Mouse (Mus musculus): ENCODE measurements around the gene Aldh3b1.

Aldh3b1 gene

DNA sequence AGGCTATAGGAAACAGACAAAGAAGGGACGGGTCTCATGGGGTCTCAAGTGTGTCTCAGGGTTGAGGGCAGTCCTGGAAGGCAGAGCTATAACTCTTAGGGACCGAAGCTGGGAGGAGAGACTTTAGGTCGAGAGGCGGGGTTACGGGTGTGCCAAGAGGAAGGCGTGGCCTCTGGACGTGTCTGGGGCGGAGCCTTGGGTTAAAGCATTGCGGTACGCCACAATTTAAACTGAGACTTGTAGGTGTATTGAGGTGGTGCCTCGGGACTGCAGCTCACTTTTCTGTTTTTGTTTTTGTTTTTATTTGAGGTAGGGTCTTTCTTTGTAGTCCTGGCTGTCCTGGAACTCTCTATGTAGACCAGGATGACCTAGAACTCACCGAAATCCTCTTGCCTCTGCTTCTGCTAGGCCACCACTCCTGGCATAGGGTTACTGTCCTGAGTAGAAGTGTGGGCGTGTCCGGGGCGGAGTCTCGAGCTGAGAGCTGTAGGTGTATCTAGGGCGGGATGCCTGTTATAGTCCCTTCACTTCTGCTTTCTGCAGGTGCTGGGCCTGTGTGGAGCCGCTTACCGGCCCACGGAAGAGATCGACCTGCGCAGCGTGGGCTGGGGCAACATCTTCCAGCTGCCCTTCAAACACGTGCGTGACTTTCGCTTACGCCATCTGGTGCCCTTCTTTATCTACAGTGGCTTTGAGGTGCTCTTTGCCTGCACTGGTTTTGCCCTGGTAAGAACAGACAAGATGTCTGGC lies 13.6 kb upstream of the Aldh3b1 start:
- DNase-seq = no peak

DNA sequence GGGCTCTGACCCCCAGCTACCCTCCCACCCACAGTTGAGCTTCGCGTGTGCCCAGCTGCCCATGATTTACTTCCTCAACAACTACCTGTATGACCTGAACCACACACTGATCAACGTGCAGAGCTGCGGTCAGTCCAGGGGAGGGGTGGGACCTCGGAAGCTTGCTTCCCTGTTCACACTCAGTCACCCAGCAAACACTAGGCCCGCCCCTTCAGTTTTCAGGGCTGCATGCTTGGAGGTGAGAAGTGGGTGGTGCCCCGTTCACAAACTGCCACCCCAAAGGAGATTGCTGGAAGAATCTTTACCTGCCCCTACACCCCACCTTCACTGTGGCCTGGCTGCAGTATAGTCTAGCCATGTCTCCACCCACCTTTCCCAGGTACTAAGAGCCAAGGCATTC lies 12.7 kb upstream of the Aldh3b1 start:
- no peak for DNase-seq

DNA sequence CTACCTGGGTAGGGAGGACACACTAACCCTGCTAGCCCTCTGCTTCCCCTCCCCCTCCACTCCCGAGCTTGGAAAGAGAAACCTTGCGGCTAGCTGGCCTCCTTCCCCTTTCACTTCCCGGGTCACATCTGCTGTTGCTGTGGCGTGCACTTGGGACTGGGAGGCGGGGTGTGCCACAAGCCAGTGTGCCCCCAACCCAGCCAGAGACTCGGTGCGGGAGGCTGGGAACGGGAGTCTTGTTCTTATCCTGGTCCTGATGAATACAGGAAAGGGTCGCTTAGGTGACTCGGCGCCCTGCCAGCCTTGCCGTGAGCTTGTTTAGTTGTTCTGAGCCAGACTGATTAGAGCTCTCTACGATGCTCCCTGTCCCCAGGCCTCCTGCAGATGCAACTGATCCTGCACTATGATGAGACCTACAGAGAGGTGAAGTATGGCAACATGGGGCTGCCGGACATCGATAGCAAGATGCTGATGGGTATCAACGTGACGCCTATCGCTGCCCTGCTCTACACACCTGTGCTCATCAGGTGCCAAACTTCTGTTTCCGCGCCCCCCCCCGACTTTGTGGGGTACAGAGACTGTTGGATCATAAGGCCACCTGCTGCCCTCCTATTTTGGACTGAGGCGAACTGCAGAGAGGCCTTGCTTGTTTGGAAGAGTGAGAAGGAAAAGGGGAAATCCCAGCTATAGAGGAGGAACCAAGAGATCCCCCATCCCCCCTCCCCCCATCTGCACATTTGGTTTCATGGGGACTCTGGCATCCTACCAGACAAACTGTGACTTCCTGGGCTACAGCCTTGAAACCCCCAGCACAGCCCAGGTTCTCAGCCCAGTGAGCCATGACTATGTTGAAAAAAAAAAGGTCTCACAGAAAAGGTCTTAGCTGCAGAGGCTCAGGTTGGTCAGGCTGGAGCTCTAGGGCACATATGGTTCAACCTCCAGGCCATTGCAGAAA lies 6.6 kb upstream of the Aldh3b1 start:
- DNase-seq = peak; percentile 55 to 56

DNA sequence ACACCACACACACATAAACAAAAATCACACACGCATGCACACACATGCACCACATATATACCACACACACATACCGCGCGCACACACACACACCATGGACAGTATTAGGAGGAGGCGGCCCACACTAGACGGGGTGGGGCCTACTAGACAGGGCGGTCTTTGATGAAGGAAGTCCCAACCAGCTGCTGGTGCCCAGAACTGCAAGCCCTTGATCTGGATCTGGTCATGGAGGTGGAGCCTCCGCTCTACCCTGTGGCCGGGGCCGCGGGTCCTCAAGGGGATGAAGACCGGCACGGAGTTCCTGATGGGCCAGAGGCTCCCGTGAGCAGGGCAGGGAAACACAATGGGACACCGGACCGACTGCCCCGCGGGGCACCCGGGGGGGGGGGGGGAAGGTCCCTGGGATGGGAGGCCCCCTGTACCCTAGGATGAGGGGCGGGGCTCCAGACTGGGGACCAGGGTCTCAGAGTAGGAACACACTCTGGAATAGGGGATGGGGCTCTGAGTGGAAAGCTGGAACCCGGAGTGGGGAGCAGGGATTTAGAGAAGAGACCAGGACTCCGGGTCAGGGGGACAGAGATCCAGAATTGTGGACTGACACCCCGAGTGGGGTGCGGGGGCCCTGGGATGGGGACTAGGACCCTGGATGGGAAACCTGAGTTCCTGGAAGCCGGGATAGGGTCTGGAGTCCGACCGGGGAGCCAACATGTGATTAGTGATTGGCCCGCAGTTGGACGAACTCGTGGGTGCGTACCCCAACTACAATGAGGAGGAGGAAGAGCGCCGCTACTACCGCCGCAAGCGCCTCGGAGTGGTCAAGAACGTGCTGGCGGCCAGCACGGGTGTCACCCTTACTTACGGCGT lies 5.7 kb upstream of the Aldh3b1 start, which contains the start of gene Unc93b1:
Gene Unc93b1 (plus strand): TSS at position 155 of the 864 bp plus-strand sequence.
- DNase-seq = peak in 1 of 2 experiments; percentile 20

DNA sequence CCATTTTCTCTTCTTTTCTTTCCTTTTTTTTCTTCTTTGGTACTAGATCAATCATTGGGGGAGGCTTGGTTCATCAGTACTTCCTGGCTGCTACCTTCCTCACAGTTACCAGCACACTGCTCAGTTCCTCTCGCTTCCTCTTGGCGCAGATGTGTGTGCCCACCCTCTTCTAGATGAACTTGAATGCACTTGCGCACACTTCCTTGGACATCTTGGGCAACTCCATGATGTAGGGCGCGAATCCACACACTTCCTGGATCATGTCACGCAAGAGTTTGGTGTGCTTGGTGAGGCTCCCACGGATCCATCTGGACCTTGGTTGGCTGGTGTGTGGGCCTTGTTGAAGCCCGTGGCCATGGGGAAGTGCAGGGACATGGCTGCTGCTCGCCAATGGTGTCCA lies 2.1 kb upstream of the Aldh3b1 start:
- DNase-seq = no peak

DNA sequence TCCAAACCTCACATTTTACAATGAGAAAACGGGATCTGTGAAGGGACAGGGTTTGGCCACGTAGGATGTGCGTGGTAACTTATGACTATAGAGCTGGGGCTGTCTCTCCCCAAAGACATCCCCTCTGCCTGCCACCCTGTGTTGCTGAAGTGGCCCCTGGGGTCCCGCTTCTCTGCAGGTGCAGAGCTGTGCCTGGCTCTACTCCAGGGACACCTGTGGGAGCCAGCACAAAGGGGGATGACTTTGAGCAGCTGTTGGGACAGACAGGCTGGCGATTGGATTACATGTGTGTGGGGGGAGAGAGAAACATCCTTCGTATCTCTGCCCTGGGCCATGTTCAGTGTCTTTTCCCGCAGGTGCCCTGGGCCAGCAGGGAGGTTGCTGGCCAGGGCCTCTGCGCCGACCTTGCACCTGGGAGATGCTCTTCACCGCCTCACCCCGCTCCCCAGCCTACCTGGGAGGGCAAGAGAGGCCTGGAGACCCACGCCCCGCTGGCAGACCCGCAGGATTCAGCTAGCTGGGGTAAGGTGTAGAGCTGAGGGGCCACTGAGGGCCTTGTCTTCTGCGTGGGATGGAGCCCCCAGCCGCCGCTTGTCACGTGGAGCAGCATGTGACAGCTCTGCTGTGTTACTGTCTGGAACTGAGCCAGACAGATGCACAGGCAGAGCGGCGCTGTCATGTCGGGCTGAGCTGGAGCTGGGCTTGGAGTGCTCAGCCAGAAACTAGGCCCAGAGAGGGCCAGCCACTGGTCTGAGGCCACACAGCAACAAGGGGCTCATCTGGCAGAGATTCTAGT lies 852 bp upstream of the Aldh3b1 start:
- no peak for DNase-seq

DNA sequence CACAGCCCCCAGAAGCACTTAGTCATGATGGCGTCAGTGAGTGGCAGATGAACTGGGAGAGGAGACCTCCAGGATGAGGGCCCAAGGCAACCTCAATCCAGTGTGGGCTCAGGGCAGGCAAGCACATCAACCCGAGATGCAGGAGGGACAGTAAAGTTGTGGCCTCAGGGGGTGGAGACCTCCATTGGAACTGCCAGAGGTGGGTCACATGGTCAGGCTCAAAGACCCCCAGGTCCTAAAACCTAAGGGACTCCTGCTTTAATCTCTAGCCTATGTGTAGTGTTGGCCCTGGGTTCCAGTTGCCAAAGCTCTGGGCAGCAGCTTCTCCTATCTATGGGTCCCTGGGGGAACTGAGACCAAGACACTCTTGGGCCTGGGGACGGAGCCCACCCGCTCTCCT lies 829 bp downstream of the Aldh3b1 start:
- DNase-seq = no peak

DNA sequence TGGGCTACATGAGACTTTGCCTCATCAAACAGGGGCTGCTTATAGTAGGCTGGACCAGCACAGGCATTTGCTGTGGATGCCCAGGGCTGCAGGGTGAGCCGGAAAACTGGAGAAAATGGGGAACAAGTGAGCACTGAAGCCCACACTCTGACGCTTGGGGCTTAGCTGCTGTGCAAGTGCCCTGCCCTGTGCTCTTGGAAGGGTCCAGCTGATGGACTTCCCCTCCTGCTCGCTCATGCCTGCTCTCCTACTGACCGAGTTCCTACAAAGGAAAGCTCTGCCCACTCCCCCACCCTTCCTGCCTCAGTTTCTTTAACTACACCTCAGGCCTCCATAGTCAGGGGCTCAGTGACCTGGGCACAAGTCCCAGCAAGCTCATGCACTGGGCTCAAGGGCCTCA lies 1.6 kb downstream of the Aldh3b1 start:
- no peak for DNase-seq

DNA sequence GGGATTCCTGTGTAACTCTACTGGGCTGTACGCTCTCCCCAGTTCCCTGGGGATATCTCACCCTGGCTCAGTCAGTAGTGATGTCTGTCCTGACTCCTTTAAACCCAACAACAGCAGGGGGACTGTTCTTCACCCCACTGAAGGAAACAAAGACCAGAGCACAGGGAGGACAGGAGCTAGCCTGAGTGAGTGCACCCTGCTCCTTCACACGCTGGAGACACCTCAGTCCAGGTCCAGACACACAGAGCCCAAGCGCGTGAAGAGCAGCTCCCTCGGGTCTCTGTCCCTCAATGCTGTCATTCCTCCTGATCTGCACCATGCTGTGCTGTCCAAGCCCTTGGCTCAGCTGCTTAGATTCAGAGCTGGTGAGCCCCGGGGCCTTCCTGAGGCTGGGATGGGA lies 2.9 kb downstream of the Aldh3b1 start:
- DNase-seq = no peak

DNA sequence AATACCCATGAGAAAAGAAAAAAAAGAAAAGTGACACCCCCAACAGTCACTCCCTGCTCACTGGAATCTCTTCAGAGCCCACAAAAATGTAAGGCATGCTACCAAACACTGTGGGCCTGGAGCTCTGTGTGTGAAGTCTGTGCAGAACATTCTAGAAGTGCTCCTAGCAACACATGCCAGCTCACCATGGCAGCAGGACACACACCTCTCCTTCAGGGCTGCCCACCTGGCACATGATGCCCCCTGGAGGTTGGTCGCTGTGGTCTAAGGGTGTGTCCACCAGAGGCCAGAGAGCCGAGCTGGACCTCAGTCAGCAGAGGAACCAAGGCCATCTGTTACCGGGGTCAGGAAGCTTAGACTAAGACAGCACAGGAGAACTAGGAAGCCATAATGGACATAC lies 3.3 kb downstream of the Aldh3b1 start:
- DNase-seq = peak; percentile 50 to 57

DNA sequence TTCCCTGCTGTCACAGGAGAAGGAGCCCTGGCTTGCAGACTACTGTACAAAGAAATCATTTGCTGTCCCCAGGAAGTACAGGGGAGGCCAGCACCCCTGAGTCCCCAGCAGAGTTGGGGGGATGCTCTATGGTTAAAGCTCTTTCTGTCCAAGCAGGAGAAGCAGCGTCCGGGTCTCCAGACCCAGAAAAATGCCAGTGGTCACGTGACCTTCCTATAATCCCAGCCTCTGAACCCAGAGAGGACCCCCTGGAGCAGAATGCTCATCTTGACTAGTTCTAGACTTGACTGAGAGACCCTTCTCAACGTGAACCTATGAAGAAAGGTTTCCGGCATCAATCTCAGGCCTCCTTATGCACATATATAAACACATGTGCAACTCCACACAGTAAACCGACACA lies 3.7 kb downstream of the Aldh3b1 start:
- DNase-seq = no peak

DNA sequence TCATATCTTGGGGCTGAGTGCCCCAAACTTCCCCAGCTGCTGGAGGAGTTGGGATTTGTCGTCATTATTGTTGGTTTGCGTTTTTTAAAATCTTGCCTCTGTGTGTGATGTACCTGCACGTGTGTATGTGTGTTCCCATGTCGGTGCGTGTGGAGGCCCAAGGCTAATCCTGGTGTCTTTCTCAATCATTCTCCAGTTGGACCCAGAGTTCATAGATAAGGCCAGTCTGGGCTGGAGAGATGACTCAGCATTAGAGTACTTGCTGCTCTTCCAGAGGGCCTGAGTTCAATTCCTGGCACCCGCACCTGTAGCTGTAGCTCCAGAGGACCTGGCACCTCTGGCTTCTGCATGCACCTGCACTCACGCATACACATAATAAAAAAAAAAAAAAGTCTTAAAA lies 4.7 kb downstream of the Aldh3b1 start:
- no peak for DNase-seq

DNA sequence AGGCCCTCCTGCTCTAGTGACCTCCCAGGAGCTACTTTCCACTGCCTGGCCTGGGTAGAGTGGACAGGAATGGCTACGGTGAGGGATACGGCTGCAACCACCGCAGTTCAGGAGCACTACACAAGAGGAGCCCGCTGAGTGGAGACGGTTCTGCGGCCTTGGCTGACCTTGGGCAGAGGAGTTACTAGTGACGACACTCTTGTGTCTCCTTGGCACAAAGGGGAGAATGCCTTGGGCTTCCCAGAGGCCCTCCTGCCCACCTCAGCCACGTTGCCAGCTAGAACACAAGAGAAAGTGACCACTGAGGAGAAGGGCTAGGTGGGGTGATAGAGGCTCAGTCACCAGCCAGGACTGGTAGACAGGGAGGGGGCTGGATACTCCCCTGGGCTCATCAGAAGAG lies 5.4 kb downstream of the Aldh3b1 start:
- no peak for DNase-seq

DNA sequence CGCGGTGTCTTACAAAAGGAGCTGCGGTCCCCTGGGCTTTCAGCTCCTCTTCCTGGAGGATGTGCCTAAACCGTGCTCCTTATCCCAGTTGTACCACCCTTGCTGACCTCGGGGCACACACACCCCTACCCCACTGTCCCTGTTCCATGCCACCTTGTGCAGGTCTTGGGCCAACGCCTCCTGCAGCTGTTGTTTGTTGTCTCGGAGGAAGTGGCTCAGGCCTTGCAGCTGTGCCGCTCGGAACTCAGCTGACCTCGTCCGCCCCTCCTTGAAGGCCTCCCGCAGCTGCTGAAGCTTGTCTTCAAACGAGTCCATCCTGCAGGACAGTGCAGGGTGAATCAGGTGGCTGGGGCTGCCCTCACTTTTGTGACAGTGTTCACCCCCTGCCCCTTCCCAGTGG lies 6.0 kb downstream of the Aldh3b1 start:
- DNase-seq = no peak

DNA sequence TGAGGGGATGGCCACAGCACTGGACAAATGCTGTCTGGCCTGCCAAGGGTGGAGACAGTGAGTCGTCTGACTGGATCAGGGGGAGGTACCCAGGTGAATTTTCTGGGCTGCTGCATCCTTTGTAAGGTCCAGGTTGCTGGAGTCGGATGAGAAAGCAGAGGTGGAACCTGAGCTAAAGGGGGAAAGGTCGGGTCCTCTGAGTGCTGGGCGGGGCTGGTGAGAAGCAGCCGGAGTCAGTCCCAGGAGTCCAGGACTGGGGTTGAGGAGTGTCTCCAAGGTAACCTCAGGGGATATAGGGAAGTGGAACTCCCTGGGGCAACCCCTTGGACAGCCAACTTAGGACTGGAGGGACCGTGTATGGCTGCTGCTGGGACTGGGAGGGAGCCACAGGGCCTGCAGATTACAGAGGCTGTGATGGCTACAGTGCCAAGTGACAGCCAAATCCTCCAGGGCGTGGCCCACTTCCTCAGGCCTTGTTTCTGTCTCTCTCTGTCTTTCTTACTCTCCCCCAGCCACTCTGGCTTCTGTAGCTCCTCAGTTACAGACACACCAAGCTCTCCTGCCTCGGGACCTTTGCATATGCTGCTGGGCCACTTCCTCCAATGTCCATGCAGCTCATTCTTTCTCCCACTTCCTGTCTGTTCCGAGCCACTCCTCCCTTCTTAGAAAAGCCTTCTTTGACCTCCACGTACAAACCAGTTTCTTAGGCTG lies 6.8 kb downstream of the Aldh3b1 start:
- DNase-seq = no peak

DNA sequence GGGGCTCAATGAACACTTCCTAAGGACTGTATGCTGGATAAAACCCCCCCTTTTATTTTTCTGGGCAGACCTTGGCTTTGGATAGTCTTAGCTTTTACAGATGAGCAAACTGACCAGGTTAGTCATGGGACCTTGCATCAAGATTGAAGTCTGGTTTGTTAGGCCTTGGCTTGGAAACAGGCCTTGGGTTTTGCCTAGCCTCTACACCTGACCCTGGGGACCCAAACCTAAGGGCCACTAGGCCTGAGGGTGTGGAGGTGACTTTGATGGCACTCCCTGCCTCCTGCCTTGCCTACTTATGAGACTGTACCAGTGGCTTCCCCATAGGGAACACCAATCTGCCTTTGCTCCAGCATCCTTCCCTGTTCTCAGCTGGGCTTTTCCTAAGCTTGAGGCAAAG lies 9.7 kb downstream of the Aldh3b1 start:
- no peak for DNase-seq

DNA sequence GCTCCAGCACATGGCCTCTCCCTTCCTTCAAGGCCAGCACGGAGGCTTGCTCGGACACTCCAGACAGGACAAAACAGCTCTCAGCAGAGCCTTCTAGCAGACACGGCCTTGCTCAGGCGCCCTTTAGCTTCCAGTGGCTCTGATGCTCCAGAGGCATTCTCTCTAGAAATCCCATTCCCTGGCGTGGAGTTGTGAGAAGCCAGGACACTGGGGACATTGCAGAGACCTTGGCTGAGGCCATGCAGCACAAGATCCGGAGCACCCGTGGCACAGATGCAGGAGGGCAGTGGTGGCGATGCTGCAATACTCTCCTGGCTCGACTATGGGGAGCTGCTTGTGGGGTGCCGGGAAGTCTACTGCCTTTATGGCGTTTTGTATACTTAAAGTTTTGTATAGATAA lies 12.9 kb downstream of the Aldh3b1 start:
- DNase-seq = no peak

DNA sequence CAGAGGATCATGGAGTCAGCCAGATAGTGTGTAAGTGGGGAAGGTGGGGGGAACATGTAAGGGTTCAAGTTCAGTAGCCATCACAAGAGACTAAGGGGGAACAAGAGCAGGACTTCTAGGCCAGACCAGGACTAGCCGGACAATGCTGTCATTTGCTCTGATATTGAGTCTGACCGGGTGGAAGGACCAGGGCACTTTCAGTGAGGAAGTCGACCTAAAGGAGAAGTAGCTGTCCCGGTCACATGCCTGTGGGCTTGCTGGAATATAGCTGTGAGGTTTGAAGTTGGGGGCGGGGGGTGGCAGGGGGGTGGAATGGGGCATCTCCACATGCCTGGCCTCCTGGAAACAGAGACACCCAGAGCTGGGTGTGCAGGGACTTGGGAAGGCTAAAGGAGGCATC lies 15.1 kb downstream of the Aldh3b1 start:
- DNase-seq = no peak

DNA sequence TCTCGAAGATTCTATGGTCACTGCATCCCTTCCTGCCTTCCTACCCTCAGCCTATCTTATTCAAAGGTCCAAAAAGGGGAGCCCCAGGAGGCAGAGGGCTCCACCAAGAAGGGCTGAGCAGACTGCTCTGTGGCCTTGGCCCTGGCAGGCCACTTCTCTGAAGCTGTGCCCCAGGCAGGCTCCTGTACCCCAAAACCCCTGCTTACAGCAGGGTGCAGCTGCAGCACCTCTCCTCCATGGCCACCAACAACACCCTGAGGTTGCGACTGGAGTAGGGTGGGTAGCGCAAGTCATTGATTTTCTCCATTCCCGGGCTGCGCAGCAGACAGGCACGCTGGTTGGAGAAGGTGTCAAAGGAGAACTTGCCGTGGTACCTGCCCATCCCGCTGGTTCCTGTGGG lies 15.9 kb downstream of the Aldh3b1 start:
- no peak for DNase-seq

DNA sequence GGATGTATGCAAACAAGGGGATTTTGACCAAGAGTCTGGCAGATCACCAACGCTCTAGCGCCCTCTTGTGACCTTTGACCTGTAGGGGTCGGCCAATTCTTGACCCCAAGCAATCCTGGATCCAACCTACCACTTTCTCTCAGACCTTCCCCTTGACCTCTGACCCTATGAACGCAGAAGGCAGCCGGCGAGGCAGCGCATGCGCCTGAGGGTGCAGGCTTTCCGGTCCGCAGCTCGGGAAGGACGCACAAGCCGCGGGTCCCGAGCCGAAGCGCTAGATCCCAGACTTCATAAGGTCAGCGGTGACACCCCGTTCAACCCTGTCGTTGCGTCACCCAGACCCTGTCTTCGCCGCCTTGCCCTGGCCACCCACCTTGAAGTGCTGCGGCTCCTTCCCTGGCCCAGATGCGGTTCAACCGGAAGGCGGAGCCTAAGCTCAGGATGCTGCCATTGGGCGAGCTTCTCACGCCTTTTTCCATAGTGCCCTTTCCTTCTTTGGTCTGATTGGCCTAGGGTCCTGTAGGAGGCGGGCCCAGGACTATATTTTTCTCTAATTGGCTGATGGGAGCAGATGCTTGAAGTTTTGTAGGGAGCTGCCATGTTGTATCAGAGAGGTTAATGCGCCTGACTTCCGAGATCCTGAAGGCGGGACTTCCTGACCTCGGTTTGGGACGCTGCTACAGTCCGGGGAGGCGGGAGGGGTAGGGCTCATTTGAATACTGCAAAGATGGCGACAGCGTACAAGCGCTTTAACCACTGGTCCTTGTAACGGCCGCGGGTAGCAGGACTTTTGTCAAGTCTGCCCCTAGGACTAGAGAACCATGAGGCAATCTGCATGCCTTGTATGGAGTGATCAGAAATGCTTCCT lies 17.0 kb downstream of the Aldh3b1 start, which contains the start of gene Ndufs8:
Gene Ndufs8 (minus strand): TSS at position 438 of the 868 bp plus-strand sequence.
- peak; percentile 89 to 96 for DNase-seq

Data from cerebellum, adult 18-20 months (tissue).